Mouse (Mus musculus) heart, postnatal 0 days (tissue): Measurements from ENCODE around the gene Commd2.

Source experiments
- CTCF ChIP-seq: IDR thresholded peaks from 2 replicates; pipeline ENCODE4 v1.5.1; 2016; ENCODE audit warnings: antibody characterized with exemption, control low read depth, low read depth
- EP300 ChIP-seq: IDR thresholded peaks from 2 replicates; pipeline ENCODE4 v1.6.1; 2016; ENCODE audit warnings: antibody characterized with exemption, low read depth

- TF ChIP-seq EP300 = no peak
- no peak for TF ChIP-seq CTCF
Observed at GRCm38 (mm10) chr3:57674075-57674474, 22.6 kb upstream of the Commd2 start.
